Mouse (Mus musculus) limb, embryonic 14.5 days (tissue): ENCODE data around the gene Map3k20. TPM values are rescaled to one million over a fixed set of nuclear protein-coding genes. Genes with fewer than 3 reads are reported as not detected.

ENCODE experiments used
- ATAC-seq: fragments of 200-750 bp; cut with Nextera tagmentation; 2 replicates; pipeline ENCODE4 v1.8.0; 2017; ENCODE audit warnings: low read depth, moderate number of reproducible peaks, moderate TSS enrichment; ENCODE audit not compliant: low FRiP score
- DNase-seq: peaks from one replicate; pipeline ENCODE4 v3.0.0-alpha.2; 2015; ENCODE audit warnings: low spot score
- H3K27ac ChIP-seq: fragments of 300-500 bp; sonication (generic); replicated peaks from 2 replicates; pipeline ENCODE4 v1.5.1; 2014; ENCODE audit warnings: low read depth, mild to moderate bottlenecking, low read length, moderate library complexity, mixed read lengths
- H3K27me3 ChIP-seq: fragments of 300-500 bp; sonication (generic); 2 replicates; pipeline ENCODE4 v1.6.1; 2014; ENCODE audit warnings: low read length, mixed read lengths; ENCODE audit not compliant: control insufficient read depth, insufficient read depth
- H3K36me3 ChIP-seq: fragments of 300-500 bp; sonication (generic); 2 replicates; pipeline ENCODE4 v1.6.1; 2014; ENCODE audit warnings: mild to moderate bottlenecking, low read length, moderate library complexity, mixed read lengths; ENCODE audit not compliant: control insufficient read depth, insufficient read depth
- H3K4me1 ChIP-seq: fragments of 300-500 bp; sonication (generic); 2 replicates; pipeline ENCODE4 v1.6.1; 2014; ENCODE audit warnings: antibody characterized with exemption, low read length, mixed read lengths; ENCODE audit not compliant: control insufficient read depth, insufficient read depth
- H3K4me2 ChIP-seq: fragments of 300-500 bp; sonication (generic); replicated peaks from 2 replicates; pipeline ENCODE4 v1.6.1; 2014; ENCODE audit warnings: low read depth, mild to moderate bottlenecking, low read length, moderate library complexity; ENCODE audit not compliant: severe bottlenecking
- H3K4me3 ChIP-seq: fragments of 300-500 bp; sonication (generic); replicated peaks from 2 replicates; pipeline ENCODE4 v1.5.1; 2014; ENCODE audit warnings: low read length
- H3K9ac ChIP-seq: fragments of 300-500 bp; sonication (generic); 2 replicates; pipeline ENCODE4 v1.6.1; 2014; ENCODE audit warnings: mild to moderate bottlenecking, low read depth, low read length, moderate library complexity; ENCODE audit not compliant: severe bottlenecking
- H3K9me3 ChIP-seq: fragments of 300-500 bp; sonication (generic); 2 replicates; pipeline ENCODE4 v1.6.1; 2016; ENCODE audit warnings: low read length; ENCODE audit not compliant: control insufficient read depth
- POLR2A ChIP-seq: fragments of 200-500 bp; IDR thresholded peaks from 2 replicates; pipeline ENCODE4 v1.8.0; 2012; ENCODE audit warnings: inconsistent platforms, mild to moderate bottlenecking, moderate library complexity, borderline replicate concordance; ENCODE audit not compliant: insufficient read depth, insufficient read length; ENCODE audit errors: extremely low read depth
- WGBS: fragments of 180-500 bp; shearing (Covaris S2); extraction: QIAGEN DNeasy Blood & Tissue Kit; methylation state at CpG from one replicate; pipeline ENCODE4 v1.1.7; 2014; 5-methylcytosine and 5-hydroxymethylcytosine counted together
- polyA plus RNA-seq, 2 experiments: library from polyadenylated mRNA; depleted of rRNA in 1 of 2; stranded (reverse) in 1 of 2; unstranded in 1 of 2; fragments of >200 nt; fragmentation: Nextera tagmentation in 1 of 2; extraction: Ambion mirVana in 1 of 2; gene quantifications; 2 replicates each; pipeline versions ENCODE4 v1.2.1 to v1.2.3; 2012 to 2014

The Map3k20 gene
- polyA plus RNA-seq, 2 experiments: 14.6 to 18.2 TPM

- H3K9me3 ChIP-seq: no peaks in the 10 kb centered on the region
- WGBS: 46% methylated on average over 8 of the region's 8 CpGs
- TF ChIP-seq POLR2A: no peak
- no peak overlapping the region for H3K27ac ChIP-seq
- ATAC-seq (no peak), DNase-seq (no peak)
- H3K4me3 ChIP-seq: no peak overlapping the region
- no peaks in the 10 kb centered on the region for H3K36me3 ChIP-seq
- no peak overlapping the region for H3K9ac ChIP-seq
- H3K4me2 ChIP-seq: no peak overlapping the region
- H3K27me3 ChIP-seq: no peaks in the 10 kb centered on the region
- 0 out of 2 replicates have a peak, but pooled peaks cover 4% of the 10 kb centered on the region for H3K4me1 ChIP-seq
Measured at GRCm38 (mm10) chr2:72311486-72311885, 26.0 kb downstream of the Map3k20 start.

DNA sequence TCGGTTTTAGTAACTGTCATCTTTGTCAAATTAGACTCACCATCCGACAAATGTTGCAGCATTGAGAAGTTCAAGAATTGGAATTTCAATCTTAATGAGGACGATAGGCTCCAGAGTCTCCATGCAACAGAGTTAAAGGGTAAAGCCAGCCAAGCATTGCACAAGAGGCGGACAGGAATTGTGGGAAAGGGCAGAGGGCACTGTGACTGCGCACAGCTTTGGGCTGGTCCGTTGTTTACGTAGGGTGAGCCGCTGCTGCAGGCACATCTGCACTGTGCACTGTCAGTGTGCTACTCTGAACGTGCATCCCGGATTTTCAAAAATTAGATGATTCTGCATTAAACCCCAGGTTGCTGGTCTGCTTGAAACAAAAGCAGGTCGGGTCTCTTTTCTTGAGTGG lies 27.9 kb downstream of the Map3k20 start:
- Histone ChIP-seq H3K4me3 (no peak overlapping the region), H3K36me3 (no peaks in the 10 kb centered on the region), H3K9me3 (no peaks in the 10 kb centered on the region), H3K4me1 (0 out of 2 replicates have a peak, but pooled peaks cover 4% of the 10 kb centered on the region), H3K27ac (no peak overlapping the region), H3K27me3 (no peaks in the 10 kb centered on the region), H3K4me2 (no peak overlapping the region), H3K9ac (no peak overlapping the region)
- 91% methylated on average over 11 of the region's 11 CpGs for WGBS
- no peak for ATAC-seq
- TF ChIP-seq POLR2A: no peak
- DNase-seq: no peak

GRCm38 (mm10) chr2:72318421-72318820 lies 33.0 kb downstream of the Map3k20 start:
- no peak overlapping the region for H3K9ac ChIP-seq
- TF ChIP-seq POLR2A: no peak
- 38% methylated on average over 4 of the region's 4 CpGs for WGBS
- no peaks in the 10 kb centered on the region for H3K9me3 ChIP-seq
- H3K27ac ChIP-seq: peak overlapping the region; percentile 28; the same call in 1 of the 2 replicates
- no peaks in the 10 kb centered on the region for H3K27me3 ChIP-seq
- no peaks in the 10 kb centered on the region for H3K36me3 ChIP-seq
- ATAC-seq (peak; percentile 85), DNase-seq (peak; percentile 66)
- H3K4me2 ChIP-seq: no peak overlapping the region
- no peak overlapping the region for H3K4me3 ChIP-seq
- H3K4me1 ChIP-seq: 0 out of 2 replicates have a peak, but pooled peaks cover 5% of the 10 kb centered on the region

DNA sequence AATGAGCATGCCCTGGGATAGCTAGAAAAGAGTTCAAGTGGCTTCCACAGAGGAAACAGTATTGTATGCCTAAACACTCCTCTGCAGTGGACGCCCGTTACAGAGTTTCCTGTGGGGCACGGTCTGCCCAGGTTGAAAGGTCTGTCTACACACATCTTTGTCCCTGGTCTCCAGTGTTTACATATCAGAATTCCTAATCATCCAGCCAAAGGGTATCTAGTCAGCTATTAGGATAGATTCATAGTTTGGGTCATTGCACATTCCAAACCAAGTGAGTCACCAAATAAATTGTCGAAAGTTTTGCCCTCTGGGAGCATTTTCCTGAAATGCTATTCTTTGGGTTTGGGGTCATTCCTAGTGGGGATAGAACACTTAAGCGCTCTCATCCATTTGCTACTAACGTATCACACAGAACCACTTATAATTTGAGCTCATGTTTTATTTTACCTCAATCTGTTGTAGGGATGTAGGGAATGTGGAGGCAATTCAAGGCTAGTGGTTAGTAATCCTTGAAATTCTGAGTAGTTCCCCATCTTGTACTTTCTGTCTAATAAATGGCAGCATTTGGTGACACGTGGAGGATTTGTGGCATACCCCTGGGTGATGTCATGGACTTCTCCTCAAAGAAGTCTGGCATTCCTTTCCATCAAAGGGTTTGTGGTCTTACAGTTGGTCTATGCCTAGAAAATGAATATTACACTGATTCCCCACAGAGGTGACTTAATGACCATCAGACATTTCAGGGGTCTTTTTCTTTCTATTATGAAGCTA lies 33.8 kb downstream of the Map3k20 start:
- H3K27me3 ChIP-seq: no peaks in the 10 kb centered on the region
- no peak overlapping the region for H3K9ac ChIP-seq
- no peak for TF ChIP-seq POLR2A
- H3K36me3 ChIP-seq: no peaks in the 10 kb centered on the region
- H3K27ac ChIP-seq: 0 out of 2 replicates have a peak overlapping the region, but pooled peaks have one; percentile 22
- 0 out of 2 replicates have a peak, but pooled peaks cover 6% of the 10 kb centered on the region for H3K4me1 ChIP-seq
- no peak for DNase-seq
- H3K4me2 ChIP-seq: no peak overlapping the region
- no peak for ATAC-seq
- H3K4me3 ChIP-seq: no peak overlapping the region
- H3K9me3 ChIP-seq: no peaks in the 10 kb centered on the region
- WGBS: 75% methylated on average over 7 of the region's 7 CpGs

GRCm38 (mm10) chr2:72320661-72321060 lies 35.2 kb downstream of the Map3k20 start:
- 78% methylated on average over 2 of the region's 2 CpGs for WGBS
- no peak overlapping the region for H3K4me2 ChIP-seq
- H3K9me3 ChIP-seq: no peaks in the 10 kb centered on the region
- H3K36me3 ChIP-seq: no peaks in the 10 kb centered on the region
- H3K9ac ChIP-seq: no peak overlapping the region
- no peak for TF ChIP-seq POLR2A
- no peaks in the 10 kb centered on the region for H3K27me3 ChIP-seq
- no peak overlapping the region for H3K4me3 ChIP-seq
- H3K27ac ChIP-seq: no peak overlapping the region
- 0 out of 2 replicates have a peak, but pooled peaks cover 6% of the 10 kb centered on the region for H3K4me1 ChIP-seq
- DNase-seq (no peak), ATAC-seq (no peak)
